Mouse (Mus musculus): ENCODE data around the gene Pcp4.
A peak's percentile ranks its signal among the peaks of the same experiment; 100 is the strongest.

Gene Pcp4

GRCm38 (mm10) chr16:96488038-96488437, 20.6 kb downstream of the Pcp4 start:
- DNase-seq = no peak

GRCm38 (mm10) chr16:96491530-96491929, 24.1 kb downstream of the Pcp4 start:
- DNase-seq = peak in 1 of 2 experiments; percentile 45

- no peak for DNase-seq
These were observed 26.7 kb downstream of the Pcp4 start for GRCm38 (mm10) chr16:96494079-96494478.

GRCm38 (mm10) chr16:96498951-96499350, 31.5 kb downstream of the Pcp4 start:
- no peak for DNase-seq

- peak; percentile 43 to 52 for DNase-seq
These were observed 33.8 kb downstream of the Pcp4 start for GRCm38 (mm10) chr16:96501241-96501640.

- no peak for DNase-seq
These were observed 35.2 kb downstream of the Pcp4 start for GRCm38 (mm10) chr16:96502586-96502985.

- peak; percentile 59 to 68 for DNase-seq
These were observed 47.1 kb downstream of the Pcp4 start for GRCm38 (mm10) chr16:96514466-96514865.

GRCm38 (mm10) chr16:96527476-96527875, 60.1 kb downstream of the Pcp4 start:
- no peak for DNase-seq

GRCm38 (mm10) chr16:96528471-96528870, 61.1 kb downstream of the Pcp4 start:
- DNase-seq = no peak

- DNase-seq = peak; percentile 54 to 58
These were observed 62.6 kb downstream of the Pcp4 start for GRCm38 (mm10) chr16:96529896-96530568.

GRCm38 (mm10) chr16:96530569-96530898, 63.1 kb downstream of the Pcp4 start:
- no peak for DNase-seq

- no peak for DNase-seq
These were observed 63.6 kb downstream of the Pcp4 start for GRCm38 (mm10) chr16:96531029-96531428.

GRCm38 (mm10) chr16:96533710-96534109, 66.3 kb downstream of the Pcp4 start:
- DNase-seq = peak; percentile 89 to 91

- DNase-seq = peak; percentile 45 to 46
These were observed 67.9 kb downstream of the Pcp4 start for GRCm38 (mm10) chr16:96535271-96535670.

GRCm38 (mm10) chr16:96536426-96536825, 69.0 kb downstream of the Pcp4 start:
- DNase-seq = no peak

GRCm38 (mm10) chr16:96539091-96539490, 71.7 kb downstream of the Pcp4 start:
- peak in 1 of 2 experiments; percentile 37 for DNase-seq

GRCm38 (mm10) chr16:96541056-96541455, 73.7 kb downstream of the Pcp4 start:
- DNase-seq = no peak

- no peak for DNase-seq
These were observed 85.3 kb downstream of the Pcp4 start for GRCm38 (mm10) chr16:96552680-96553079.

- DNase-seq = no peak
These were observed 88.0 kb downstream of the Pcp4 start for GRCm38 (mm10) chr16:96555412-96555811.

- DNase-seq = no peak
These were observed 89.2 kb downstream of the Pcp4 start for GRCm38 (mm10) chr16:96556621-96557020.

GRCm38 (mm10) chr16:96558341-96558740, 90.9 kb downstream of the Pcp4 start:
- DNase-seq = no peak

GRCm38 (mm10) chr16:96559796-96560195, 92.4 kb downstream of the Pcp4 start:
- DNase-seq = no peak

- DNase-seq = peak in 1 of 2 experiments; percentile 18
These were observed 96.2 kb downstream of the Pcp4 start for GRCm38 (mm10) chr16:96563350-96564257.

- no peak for DNase-seq
These were observed 100.0 kb downstream of the Pcp4 start for GRCm38 (mm10) chr16:96567428-96567827.

Measured in cerebellum, postnatal 10 days (tissue).